Mouse (Mus musculus): ENCODE measurements around the gene Ntan1. TPM values are rescaled to one million over a fixed set of nuclear protein-coding genes. Genes with fewer than 3 reads are reported as not detected.
A peak's percentile ranks its signal among the peaks of the same experiment; 100 is the strongest.
"Not testable (repeated sequence)": the region's sequence is repeated elsewhere in the genome, so short reads cannot be mapped to it uniquely, and the experiment has no call there.

Ntan1 gene
- total and polyA plus RNA-seq, 2 experiments = 25.2 to 32.1 TPM

- Histone ChIP-seq H3K27me3 (ENCODE audit: control insufficient read depth, insufficient read depth, low read length) (no peaks in the 10 kb centered on the region), H3K27ac (replicated peaks; ENCODE audit: insufficient read depth, low read depth, low read length) (no peak overlapping the region), H3K36me3 (ENCODE audit: control insufficient read depth, insufficient read depth, low read length) (peaks cover 54% of the 10 kb centered on the region), H3K9ac (ENCODE audit: low read depth, low read length) (no peak overlapping the region), H3K4me1 (ENCODE audit: control insufficient read depth, insufficient read depth, low read length) (no peaks in the 10 kb centered on the region), H3K4me3 (ENCODE audit: insufficient read depth, low read depth, low read length) (no peak overlapping the region), H3K79me2 (ENCODE audit: control insufficient read depth, insufficient read depth, low read length) (no peaks in the 10 kb centered on the region)
- no peak for DNase-seq (ENCODE audit: extremely low read depth, low read depth, low spot score)
- TF ChIP-seq CTCF (IDR thresholded peaks at IDR 0.05; ENCODE audit: low read depth, low read length) = no peak
- TF ChIP-seq POLR2A (IDR thresholded peaks at IDR 0.05; ENCODE audit: extremely low read depth, insufficient read depth, low read length) = no peak
- 95% methylated on average over 4 of the region's 4 CpGs for WGBS
Observed at GRCm38 (mm10) chr16:13853886-13854285, 35.2 kb downstream of the Ntan1 start.

- Histone ChIP-seq H3K36me3 (ENCODE audit: control insufficient read depth, insufficient read depth, low read length) (peaks cover 42% of the 10 kb centered on the region), H3K4me3 (ENCODE audit: insufficient read depth, low read depth, low read length) (no peak overlapping the region), H3K27ac (replicated peaks; ENCODE audit: insufficient read depth, low read depth, low read length) (peak overlapping the region; percentile 58), H3K9ac (ENCODE audit: low read depth, low read length) (no peak overlapping the region), H3K79me2 (ENCODE audit: control insufficient read depth, insufficient read depth, low read length) (no peaks in the 10 kb centered on the region; the same call in none of the 2 replicates), H3K4me1 (ENCODE audit: control insufficient read depth, insufficient read depth, low read length) (peaks cover 5% of the 10 kb centered on the region; the same call in 1 of the 2 replicates), H3K27me3 (ENCODE audit: control insufficient read depth, insufficient read depth, low read length) (no peaks in the 10 kb centered on the region)
- 43% methylated on average over 4 of the region's 4 CpGs for WGBS
- no peak for DNase-seq (ENCODE audit: extremely low read depth, low read depth, low spot score)
- TF ChIP-seq POLR2A (IDR thresholded peaks at IDR 0.05; ENCODE audit: extremely low read depth, insufficient read depth, low read length) (no peak), CTCF (IDR thresholded peaks at IDR 0.05; ENCODE audit: low read depth, low read length) (no peak)
Observed at GRCm38 (mm10) chr16:13866076-13866475, 47.4 kb downstream of the Ntan1 start.

GRCm38 (mm10) chr16:13866616-13867015 lies 48.0 kb downstream of the Ntan1 start:
- Histone ChIP-seq H3K36me3 (ENCODE audit: control insufficient read depth, insufficient read depth, low read length) (peaks cover 40% of the 10 kb centered on the region), H3K79me2 (ENCODE audit: control insufficient read depth, insufficient read depth, low read length) (no peaks in the 10 kb centered on the region; the same call in none of the 2 replicates), H3K9ac (ENCODE audit: low read depth, low read length) (no peak overlapping the region), H3K4me3 (ENCODE audit: insufficient read depth, low read depth, low read length) (no peak overlapping the region), H3K4me1 (ENCODE audit: control insufficient read depth, insufficient read depth, low read length) (peaks cover 5% of the 10 kb centered on the region; the same call in 1 of the 2 replicates), H3K27me3 (ENCODE audit: control insufficient read depth, insufficient read depth, low read length) (no peaks in the 10 kb centered on the region), H3K27ac (replicated peaks; ENCODE audit: insufficient read depth, low read depth, low read length) (peak overlapping the region; percentile 58; the same call in 1 of the 2 replicates)
- peak; percentile 73 for DNase-seq (ENCODE audit: extremely low read depth, low read depth, low spot score)
- TF ChIP-seq POLR2A (IDR thresholded peaks at IDR 0.05; ENCODE audit: extremely low read depth, insufficient read depth, low read length) (no peak), CTCF (IDR thresholded peaks at IDR 0.05; ENCODE audit: low read depth, low read length) (no peak)
- 12% methylated on average over 5 of the region's 5 CpGs for WGBS

GRCm38 (mm10) chr16:13867406-13867805 lies 48.8 kb downstream of the Ntan1 start:
- not testable (repeated sequence) for H3K27ac ChIP-seq (replicated peaks; ENCODE audit: insufficient read depth, low read depth, low read length); H3K4me1 ChIP-seq (ENCODE audit: control insufficient read depth, insufficient read depth, low read length); H3K9ac ChIP-seq (ENCODE audit: low read depth, low read length); DNase-seq (ENCODE audit: extremely low read depth, low read depth, low spot score); H3K4me3 ChIP-seq (ENCODE audit: insufficient read depth, low read depth, low read length); H3K27me3 ChIP-seq (ENCODE audit: control insufficient read depth, insufficient read depth, low read length); H3K79me2 ChIP-seq (ENCODE audit: control insufficient read depth, insufficient read depth, low read length)
- 61% methylated on average over 5 of the region's 5 CpGs for WGBS
- peaks cover 47% of the 10 kb centered on the region for H3K36me3 ChIP-seq (ENCODE audit: control insufficient read depth, insufficient read depth, low read length)

GRCm38 (mm10) chr16:13867910-13868514 lies 49.4 kb downstream of the Ntan1 start:
- 79% methylated on average over 42 of the region's 42 CpGs for WGBS
- Histone ChIP-seq H3K4me3 (ENCODE audit: insufficient read depth, low read depth, low read length) (no peak overlapping the region), H3K27ac (replicated peaks; ENCODE audit: insufficient read depth, low read depth, low read length) (no peak overlapping the region), H3K4me1 (ENCODE audit: control insufficient read depth, insufficient read depth, low read length) (peaks cover 5% of the 10 kb centered on the region; the same call in 1 of the 2 replicates), H3K79me2 (ENCODE audit: control insufficient read depth, insufficient read depth, low read length) (no peaks in the 10 kb centered on the region), H3K36me3 (ENCODE audit: control insufficient read depth, insufficient read depth, low read length) (peaks cover 43% of the 10 kb centered on the region), H3K27me3 (ENCODE audit: control insufficient read depth, insufficient read depth, low read length) (no peaks in the 10 kb centered on the region), H3K9ac (ENCODE audit: low read depth, low read length) (no peak overlapping the region)
- TF ChIP-seq POLR2A (IDR thresholded peaks at IDR 0.05; ENCODE audit: extremely low read depth, insufficient read depth, low read length) (no peak), CTCF (IDR thresholded peaks at IDR 0.05; ENCODE audit: low read depth, low read length) (no peak)
- DNase-seq (ENCODE audit: extremely low read depth, low read depth, low spot score) = no peak

- DNase-seq (ENCODE audit: extremely low read depth, low read depth, low spot score) = no peak
- Histone ChIP-seq H3K9ac (ENCODE audit: low read depth, low read length) (no peak overlapping the region), H3K4me3 (ENCODE audit: insufficient read depth, low read depth, low read length) (no peak overlapping the region), H3K36me3 (ENCODE audit: control insufficient read depth, insufficient read depth, low read length) (peaks cover 61% of the 10 kb centered on the region), H3K27me3 (ENCODE audit: control insufficient read depth, insufficient read depth, low read length) (no peaks in the 10 kb centered on the region), H3K4me1 (ENCODE audit: control insufficient read depth, insufficient read depth, low read length) (no peaks in the 10 kb centered on the region), H3K27ac (replicated peaks; ENCODE audit: insufficient read depth, low read depth, low read length) (no peak overlapping the region), H3K79me2 (ENCODE audit: control insufficient read depth, insufficient read depth, low read length) (no peaks in the 10 kb centered on the region)
- 94% methylated on average over 4 of the region's 4 CpGs for WGBS
- no peak for TF ChIP-seq CTCF (IDR thresholded peaks at IDR 0.05; ENCODE audit: low read depth, low read length)
- no peak for TF ChIP-seq POLR2A (IDR thresholded peaks at IDR 0.05; ENCODE audit: extremely low read depth, insufficient read depth, low read length)
Observed at GRCm38 (mm10) chr16:13875483-13875882, 56.8 kb downstream of the Ntan1 start.
